Mouse (Mus musculus) layer of hippocampus, adult 11-12 months (tissue): ENCODE data around the gene Pdzph1.

ENCODE experiments used
- DNase-seq: peaks from one replicate; pipeline ENCODE4 v3.0.0; 2022; ENCODE audit warnings: low spot score

Pdzph1 gene

DNA sequence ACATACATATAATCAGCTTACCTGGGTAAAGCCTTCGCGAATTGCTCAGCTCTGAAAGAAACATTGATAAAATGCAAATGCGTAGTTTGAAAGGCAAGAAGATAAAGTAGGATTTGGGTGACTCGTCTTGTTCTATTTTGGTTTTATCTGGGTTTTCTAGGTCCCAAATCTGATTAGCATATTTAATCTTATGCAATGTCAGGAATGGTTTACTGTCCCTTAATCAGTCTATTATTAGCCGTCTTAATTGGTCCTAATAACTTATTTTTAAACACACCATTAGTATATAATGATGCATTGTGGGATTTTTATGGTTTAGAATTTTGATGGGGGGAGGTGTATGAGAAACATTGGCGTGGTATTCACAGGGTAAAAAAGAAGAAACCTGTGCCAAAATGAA is at the start of gene Pdzph1:
Gene Pdzph1 (minus strand): TSS at position 101 of the 400 bp plus-strand sequence.
- no peak for DNase-seq

DNA sequence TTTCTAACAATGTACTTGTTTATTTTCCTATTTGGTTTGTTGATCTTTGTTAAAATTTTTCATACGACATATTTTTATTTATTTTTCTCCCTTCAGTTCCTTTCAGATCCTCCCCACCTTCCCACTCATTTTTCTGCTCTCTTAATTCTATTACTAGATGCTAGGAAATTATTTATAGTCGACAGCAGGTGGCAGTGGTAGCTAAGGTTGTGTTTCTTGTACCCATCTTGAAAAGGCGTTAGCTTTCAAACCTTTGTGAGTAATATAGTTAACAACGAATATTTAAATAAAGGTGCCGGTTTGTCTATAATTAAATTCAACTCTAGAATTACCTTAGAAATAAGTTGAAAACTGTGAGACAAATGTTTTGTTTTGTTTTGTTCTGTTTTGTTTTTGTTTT is 48.6 kb upstream of the Pdzph1 start:
- DNase-seq, result peak; percentile 5

GRCm38 (mm10) chr17:59033445-59033844 is 42.3 kb upstream of the Pdzph1 start:
- DNase-seq, result no peak

DNA sequence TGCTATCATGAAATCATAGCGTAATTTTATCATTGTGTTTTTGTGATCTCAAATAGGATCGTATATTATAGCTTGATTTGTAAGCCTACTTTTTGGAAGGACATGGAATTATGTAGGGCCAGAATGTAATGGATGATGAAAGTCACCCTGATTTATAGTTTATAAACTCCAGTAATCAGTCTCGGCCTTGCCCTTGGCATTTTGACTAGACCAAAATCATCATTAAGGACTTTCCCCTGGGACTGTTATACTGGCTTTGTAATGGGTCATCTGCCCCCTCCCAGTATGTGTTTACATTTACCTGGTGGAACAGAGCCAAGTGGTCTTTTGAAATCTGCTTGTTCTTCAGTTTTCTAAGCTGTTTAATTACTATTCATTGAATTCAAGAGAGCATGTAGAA is 35.2 kb upstream of the Pdzph1 start:
- no peak for DNase-seq

- DNase-seq, result no peak
Observed at GRCm38 (mm10) chr17:59024502-59024901, 33.3 kb upstream of the Pdzph1 start.

DNA sequence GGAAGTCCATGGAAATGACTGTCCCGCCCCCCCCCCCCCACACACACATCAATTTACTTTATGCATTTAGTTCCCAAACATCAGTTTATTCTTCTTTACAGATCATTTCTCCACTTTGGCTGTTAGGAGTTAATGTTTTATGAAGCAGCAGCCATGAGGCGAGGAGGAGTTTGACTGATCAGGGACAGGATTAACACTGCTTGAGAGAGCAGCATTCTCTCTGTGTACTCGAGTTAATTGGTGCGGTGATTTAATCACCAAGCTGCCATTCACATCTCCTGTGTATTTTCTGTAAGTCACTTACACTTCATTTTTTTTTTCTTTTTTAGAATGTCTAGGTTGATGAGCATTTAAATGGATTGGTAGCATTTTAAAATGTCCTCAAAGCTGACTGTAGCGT is 32.8 kb upstream of the Pdzph1 start:
- DNase-seq, result no peak

DNA sequence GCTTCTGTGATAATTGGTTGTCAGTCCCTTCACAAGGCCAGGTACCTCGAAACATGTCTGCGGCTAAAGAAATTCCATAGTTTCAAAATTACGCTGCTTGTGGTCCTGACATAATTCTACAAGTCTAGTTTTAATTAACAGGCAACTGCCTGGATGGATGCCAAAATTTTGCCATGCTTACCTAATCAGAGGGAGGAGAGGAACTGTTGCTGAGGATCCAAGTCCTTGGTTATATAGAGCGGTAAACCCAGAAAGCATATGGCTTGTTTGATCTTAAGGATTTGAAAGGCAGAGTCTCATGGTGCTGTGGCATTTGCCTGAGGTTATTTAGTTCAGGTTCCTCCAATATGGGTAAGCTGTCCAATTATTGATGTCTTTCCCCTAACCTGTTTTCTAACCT is 27.5 kb upstream of the Pdzph1 start:
- no peak for DNase-seq

GRCm38 (mm10) chr17:59013091-59013459 is 21.9 kb upstream of the Pdzph1 start, which contains the start of gene Nudt12:
Gene Nudt12 (minus strand): TSS chr17:59013372.
- peak; percentile 50 for DNase-seq

DNA sequence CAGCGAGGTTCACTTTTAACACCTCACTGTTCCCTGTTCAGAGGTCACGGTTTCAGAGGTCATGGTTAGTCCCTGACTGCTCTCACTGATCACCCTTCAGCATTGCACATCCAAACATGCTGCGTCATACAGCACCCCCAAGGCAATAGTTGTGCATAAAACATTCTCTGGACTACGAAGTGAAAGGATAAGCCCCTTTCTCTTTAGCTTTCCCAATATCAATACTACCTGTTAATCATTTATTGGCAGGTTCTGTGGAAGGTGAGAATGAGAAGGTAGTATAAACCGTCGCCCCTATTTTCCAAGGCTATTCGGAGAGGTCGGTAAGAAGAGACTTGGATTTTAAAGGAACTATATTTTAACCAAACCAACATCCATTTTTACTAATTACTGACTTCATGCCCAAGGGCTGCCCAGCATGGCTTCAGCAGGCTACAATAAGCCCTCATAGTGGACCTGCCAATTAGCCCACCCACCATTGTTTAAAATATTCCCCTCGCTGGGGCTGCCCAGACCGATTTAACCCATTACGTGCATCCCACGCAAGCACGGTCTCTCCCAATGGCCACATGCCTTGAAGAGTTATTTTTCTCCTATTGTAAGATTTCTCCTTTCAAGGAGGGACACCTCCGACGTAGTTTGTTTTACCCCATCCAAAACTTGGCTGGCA is 21.4 kb upstream of the Pdzph1 start:
- DNase-seq, result no peak

GRCm38 (mm10) chr17:59011546-59012307 is 20.6 kb upstream of the Pdzph1 start:
- no peak for DNase-seq

DNA sequence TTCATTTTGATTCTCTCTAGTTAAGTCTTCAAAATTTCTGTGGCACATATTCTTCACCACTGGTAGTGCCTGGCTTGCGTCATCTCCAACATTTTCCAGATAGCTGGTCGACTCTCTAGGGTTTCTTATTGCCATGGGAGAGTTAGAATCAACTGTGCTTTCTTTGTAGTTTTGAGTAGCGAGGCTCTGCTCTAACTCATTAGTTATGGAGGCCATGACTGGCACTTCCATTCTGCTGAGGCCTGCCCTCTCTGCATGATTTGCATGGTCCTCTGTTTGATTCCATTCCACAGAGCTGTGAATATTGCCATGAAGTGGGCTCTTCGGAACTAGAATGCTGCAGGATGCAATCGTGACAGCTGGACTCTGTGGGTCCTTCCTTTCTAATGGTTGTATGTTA is 17.9 kb downstream of the Pdzph1 start:
- DNase-seq, result no peak

DNA sequence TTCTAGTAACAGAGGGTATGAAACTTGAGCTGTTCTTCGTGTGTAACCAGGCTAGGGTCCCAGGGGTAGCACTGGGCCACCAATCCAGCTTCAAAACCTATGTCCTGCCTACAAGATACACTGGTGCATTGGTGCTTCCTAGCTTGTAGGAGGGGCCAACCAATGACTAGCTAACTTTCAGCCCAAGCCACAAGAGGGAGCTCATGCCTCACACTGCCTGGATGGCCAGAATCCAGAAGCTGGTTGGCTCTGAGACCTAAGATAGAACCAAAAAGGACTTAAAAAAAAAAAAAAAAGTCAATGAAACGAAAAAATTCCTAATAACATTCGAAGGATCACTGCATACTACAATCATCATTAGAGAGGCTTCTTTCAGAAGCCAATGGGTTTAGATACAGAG is 31.3 kb downstream of the Pdzph1 start:
- peak; percentile 28 for DNase-seq

DNA sequence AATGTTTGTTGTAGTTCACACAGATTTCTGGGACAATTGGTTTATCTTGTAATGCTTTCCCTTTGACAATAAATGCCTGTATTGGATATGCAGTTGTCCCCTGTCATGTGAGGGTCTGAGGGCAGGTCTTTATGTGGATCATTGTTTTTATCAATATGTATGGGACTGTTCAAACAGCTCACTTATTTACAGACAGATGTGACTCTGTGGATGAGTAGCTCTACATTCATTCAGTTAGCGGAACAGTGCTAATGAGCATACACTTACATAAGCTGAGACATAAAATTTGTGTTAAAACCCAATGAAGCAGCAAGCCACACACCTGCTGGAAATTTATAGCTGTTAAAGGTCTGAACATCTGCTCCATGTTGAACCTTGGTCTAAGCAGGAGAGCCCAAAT is 34.1 kb downstream of the Pdzph1 start:
- DNase-seq, result no peak

GRCm38 (mm10) chr17:58943015-58943822 is 48.0 kb downstream of the Pdzph1 start:
- no peak for DNase-seq

GRCm38 (mm10) chr17:58938598-58938997 is 52.6 kb downstream of the Pdzph1 start:
- DNase-seq, result no peak

GRCm38 (mm10) chr17:58937533-58937932 is 53.6 kb downstream of the Pdzph1 start:
- DNase-seq, result no peak

GRCm38 (mm10) chr17:58932983-58933280 is 58.2 kb downstream of the Pdzph1 start:
- no peak for DNase-seq

DNA sequence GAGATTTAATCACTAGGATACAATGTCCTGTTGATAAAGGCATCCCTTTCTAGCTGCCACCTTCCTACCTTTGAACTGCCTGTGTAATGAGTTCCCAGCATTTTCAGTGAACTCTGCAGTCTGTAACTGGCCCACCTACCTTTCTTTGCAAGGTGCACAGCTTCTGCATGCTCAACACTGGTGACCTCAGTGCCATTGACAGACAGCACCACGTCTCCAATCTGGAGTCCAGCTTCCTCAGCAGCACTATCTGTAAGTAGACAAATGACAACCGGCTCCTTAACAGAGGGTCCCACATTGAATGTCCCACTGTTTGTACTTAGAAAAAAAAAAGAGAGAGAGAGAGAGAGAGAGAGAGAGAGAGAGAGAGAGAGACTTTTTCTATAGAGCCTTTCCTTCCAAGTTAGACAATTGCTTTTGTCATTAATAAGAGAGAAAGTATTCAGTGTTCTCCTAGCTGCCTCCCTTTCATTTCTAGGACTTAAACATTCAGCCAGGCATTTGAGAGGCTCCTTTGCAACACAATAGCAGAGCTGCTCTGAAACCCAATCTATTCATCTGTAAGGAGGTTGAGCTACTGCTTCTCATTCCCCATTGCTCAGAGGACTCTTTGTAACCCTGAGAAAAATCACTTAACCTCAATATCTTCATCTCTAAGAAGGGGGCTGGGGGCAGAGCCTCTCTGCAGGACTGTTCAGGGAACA is 58.7 kb downstream of the Pdzph1 start:
- DNase-seq, result no peak

DNA sequence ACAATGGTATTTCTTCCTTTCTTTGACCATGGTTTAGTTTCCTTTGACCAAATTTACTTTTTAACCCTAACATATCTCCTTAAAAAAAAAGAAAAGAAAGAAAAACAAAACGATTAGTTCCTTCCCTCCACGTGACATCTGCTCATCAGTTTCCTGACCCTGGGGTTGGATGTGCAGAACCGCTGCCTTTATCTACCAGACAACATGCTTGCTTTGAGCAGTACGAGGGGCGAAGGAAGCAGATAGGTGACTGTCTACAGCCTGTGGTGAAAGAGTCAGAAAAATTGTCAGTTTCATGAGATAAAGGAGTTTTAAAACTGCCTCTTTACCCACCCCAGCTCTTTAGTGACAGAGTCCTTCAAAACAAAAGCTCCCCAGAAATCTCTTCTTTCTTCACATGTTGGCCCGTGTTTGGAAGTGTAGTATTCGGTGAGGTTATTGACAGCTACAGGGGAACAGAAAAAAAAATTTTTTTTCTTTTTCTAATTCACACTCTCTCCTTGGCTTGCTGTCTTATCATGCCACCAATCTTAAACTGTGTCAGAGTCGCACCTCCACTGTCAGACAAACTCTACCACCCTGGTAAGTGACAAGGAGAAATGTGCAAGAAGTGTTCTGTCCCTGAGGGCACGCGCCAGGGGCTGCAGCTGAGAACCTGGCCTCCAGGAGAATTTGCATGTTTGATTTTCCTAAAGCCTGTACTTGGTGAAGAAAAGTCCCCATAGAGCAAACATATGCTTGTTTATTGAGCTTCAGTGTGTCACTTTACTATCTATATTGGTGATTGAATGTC is 66.2 kb downstream of the Pdzph1 start:
- DNase-seq, result no peak

DNA sequence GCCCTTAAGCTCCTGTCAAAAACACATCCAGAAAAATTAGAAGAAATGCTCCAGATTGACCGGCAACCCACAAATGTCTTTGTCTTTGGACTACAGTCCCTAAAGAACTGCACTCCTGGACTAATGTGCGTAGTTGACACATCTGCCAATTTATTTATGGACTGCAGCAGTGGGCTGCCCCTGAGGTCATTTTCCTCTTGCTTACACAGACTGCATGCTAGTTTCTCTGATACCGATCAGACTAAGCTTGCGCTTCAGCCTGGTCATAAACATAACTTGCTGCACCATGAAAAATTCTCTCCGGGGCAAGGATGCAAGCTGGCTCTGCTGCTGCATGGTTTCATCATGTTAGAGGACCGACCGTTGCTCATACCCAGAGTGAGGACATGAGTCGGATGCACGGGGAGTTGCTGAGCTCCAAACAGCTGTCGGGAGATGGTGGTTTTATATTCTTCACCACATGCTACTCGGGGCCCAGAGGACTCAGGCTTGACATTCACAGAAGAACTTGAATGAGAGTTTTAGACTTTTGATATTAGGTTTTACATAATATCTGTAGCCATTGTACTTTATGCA is 67.2 kb downstream of the Pdzph1 start:
- no peak for DNase-seq

- no peak for DNase-seq
Observed at GRCm38 (mm10) chr17:58923316-58923866, 67.8 kb downstream of the Pdzph1 start.
